In the genomic region with DNA sequence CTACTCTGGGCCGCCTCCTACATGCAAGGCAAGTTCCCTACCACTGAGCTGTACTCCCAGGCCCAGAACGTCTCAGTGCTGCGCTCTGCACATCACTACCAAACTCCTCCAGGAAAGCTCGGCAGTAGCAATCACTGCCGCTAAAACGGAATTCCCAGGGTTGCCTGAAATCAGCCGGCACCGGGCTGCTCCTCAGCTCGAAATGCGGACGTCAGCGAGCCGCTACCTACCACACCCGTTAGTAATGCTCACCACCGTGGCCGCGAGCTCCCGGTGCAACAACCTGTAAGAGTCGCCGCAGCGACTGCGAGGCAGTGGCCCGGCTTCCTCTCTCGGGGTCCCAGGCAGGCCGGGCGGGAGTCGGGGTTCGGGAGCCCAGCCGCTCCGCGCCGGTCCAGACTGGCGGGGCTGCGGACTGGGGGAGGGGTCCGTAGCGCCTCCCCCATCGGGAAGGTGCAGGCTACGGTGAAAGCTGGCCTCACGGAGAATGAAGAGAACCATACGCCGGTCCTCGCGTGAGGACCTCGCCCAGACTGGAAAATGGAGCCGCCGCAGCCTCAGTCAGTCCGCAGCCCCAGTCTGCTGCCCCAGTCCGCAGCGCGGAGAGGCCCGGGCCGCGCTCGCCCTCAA, we compare ENCODE assay signal across 8 mouse cellular contexts. TPM values are rescaled to one million over a fixed set of nuclear protein-coding genes. Genes with fewer than 3 reads are reported as not detected.
DNase-seq lines count a peak whose midpoint lies in the region; ATAC-seq and TF ChIP-seq lines count a peak whose summit lies in the region.

No protein-coding gene starts in this region.

- peak overlapping the region; percentile 96 for H3K4me3 ChIP-seq in E14TG2a.4 (replicated peaks; ENCODE audit: low read length)
- H3K4me3 ChIP-seq in bone marrow macrophage, adult 2 months (ENCODE audit: insufficient read depth, low read length): peak overlapping the region; percentile 78
- peak overlapping the region; percentile 80 for H3K4me3 ChIP-seq in forebrain, embryonic 13.5 days
- peak overlapping the region; percentile 91 for H3K4me3 ChIP-seq in lung, postnatal 0 days (ENCODE audit: low read depth, low read length)

- DNase-seq in heart, postnatal 10 days: peak; percentile 75 to 77
- peak; percentile 65 to 79 for DNase-seq in kidney, postnatal 4 days
- peak; percentile 79 for DNase-seq in lung, postnatal 0 days (ENCODE audit: low spot score)
- DNase-seq in ovary, adult 18-20 months (ENCODE audit: low spot score): peak; percentile 23
- peak; percentile 74 to 77 for DNase-seq in thymus, postnatal 36 days

- H3K9ac ChIP-seq in forebrain, embryonic 13.5 days: peak overlapping the region; percentile 96
- peak overlapping the region; percentile 88 for H3K9ac ChIP-seq in lung, postnatal 0 days (replicated peaks; ENCODE audit: low read depth)

- no peak for TF ChIP-seq POLR2A in bone marrow macrophage, adult 2 months (IDR thresholded peaks at IDR 0.05; ENCODE audit: borderline replicate concordance, low read depth, low read length)

- peak overlapping the region; percentile 69 for H3K27ac ChIP-seq in bone marrow macrophage, adult 2 months (ENCODE audit: insufficient read depth, low read depth, low read length)
- peak overlapping the region; percentile 99 for H3K27ac ChIP-seq in forebrain, embryonic 13.5 days
- H3K27ac ChIP-seq in lung, postnatal 0 days (ENCODE audit: low read length): peak overlapping the region; percentile 94

- TF ChIP-seq CTCF in E14TG2a.4 (conservative IDR thresholded peaks at IDR 0.05; ENCODE audit: low read length): no peak
- TF ChIP-seq CTCF in bone marrow macrophage, adult 2 months (IDR thresholded peaks at IDR 0.05; ENCODE audit: low read depth, low read length): 0 out of 2 replicates have a peak, but pooled peaks have one; percentile 18
- TF ChIP-seq CTCF in lung, postnatal 0 days (IDR thresholded peaks at IDR 0.05): no peak; the same call in 1 of the 2 replicates

- ATAC-seq in forebrain, embryonic 13.5 days: peak; percentile 56
- peak; percentile 75 for ATAC-seq in lung, postnatal 0 days

- no peak for TF ChIP-seq EP300 in lung, postnatal 0 days (IDR thresholded peaks at IDR 0.05)

- H3K9me3 ChIP-seq in E14TG2a.4 (ENCODE audit: low read length): no peaks in the 10 kb centered on the region
- H3K9me3 ChIP-seq in forebrain, embryonic 13.5 days (replicated peaks): no peaks in the 10 kb centered on the region
- no peaks in the 10 kb centered on the region for H3K9me3 ChIP-seq in lung, postnatal 0 days (ENCODE audit: low read length)

- peak overlapping the region; percentile 75 for H3K4me2 ChIP-seq in forebrain, embryonic 13.5 days
- H3K4me2 ChIP-seq in lung, postnatal 0 days (replicated peaks; ENCODE audit: low read depth, low read length): peak overlapping the region; percentile 77

- intact Hi-C loops in heart, postnatal 10 days (cut with DNase I): loop anchor here (2.0 to 5.0 kb wide), 3 partner anchors 60 to 82 kb away; a partner anchor contains a TSS

- peaks cover 48% of the 10 kb centered on the region for H3K4me1 ChIP-seq in E14TG2a.4 (replicated peaks; ENCODE audit: low read depth, low read length)
- peaks cover 9% of the 10 kb centered on the region for H3K4me1 ChIP-seq in bone marrow macrophage, adult 2 months (ENCODE audit: control insufficient read depth, insufficient read depth, low read length)
- peaks cover 33% of the 10 kb centered on the region for H3K4me1 ChIP-seq in forebrain, embryonic 13.5 days
- H3K4me1 ChIP-seq in lung, postnatal 0 days (ENCODE audit: insufficient read depth, low read depth, low read length): peaks cover 6% of the 10 kb centered on the region; the same call in 1 of the 2 replicates

- peaks cover 6% of the 10 kb centered on the region for H3K36me3 ChIP-seq in E14TG2a.4 (ENCODE audit: insufficient read depth, low read length)
- peaks cover 4% of the 10 kb centered on the region for H3K36me3 ChIP-seq in forebrain, embryonic 13.5 days (ENCODE audit: poor library complexity, severe bottlenecking)
- H3K36me3 ChIP-seq in lung, postnatal 0 days (ENCODE audit: insufficient read depth, low read length): no peaks in the 10 kb centered on the region

- under 1% methylated on average over 45 of the region's 54 CpGs for WGBS in forebrain, embryonic 13.5 days
- 2% methylated on average over 51 of the region's 54 CpGs for WGBS in lung, postnatal 0 days

- H3K27me3 ChIP-seq in E14TG2a.4 (ENCODE audit: insufficient read depth, low read length): no peaks in the 10 kb centered on the region; the same call in 1 of the 2 replicates
- H3K27me3 ChIP-seq in forebrain, embryonic 13.5 days: no peaks in the 10 kb centered on the region
- H3K27me3 ChIP-seq in lung, postnatal 0 days (replicated peaks; ENCODE audit: insufficient read depth, low read length): no peaks in the 10 kb centered on the region

RNA-seq across cellular contexts. Expression of a gene that starts 0.5 kb away (rescaled TPM):
- 126 and 128 TPM in 2 replicates for polyA plus RNA-seq in bone marrow macrophage, adult 2 months (2012; ENCODE audit: insufficient read depth, insufficient read length, missing spikeins)
- 204 and 230 TPM in 2 replicates for polyA plus RNA-seq in forebrain, embryonic 13.5 days (2015; fragmentation: Nextera tagmentation; extraction: Ambion mirVana)
- 10 to 100 TPM; 35.9 to 36.9 TPM for total RNA-seq in heart, postnatal 10 days (2021)
- 56.3 and 62.5 TPM in 2 replicates for polyA plus RNA-seq in lung, postnatal 0 days (2015; fragmentation: Nextera tagmentation; extraction: Ambion mirVana)

Comparison
In these comparisons a context has a peak if more than half of its experiments do, and no peak if none do; other contexts are left out.
1. Peak in every context shown above with its lines: DNase-seq, ATAC-seq, H3K4me3 ChIP-seq and H3K27ac ChIP-seq.
2. DNase-seq: peak in every context shown above with its lines; median percentile 79 in lung, postnatal 0 days; 76 in heart, postnatal 10 days; 76 in thymus, postnatal 36 days; 72 in kidney, postnatal 4 days; 23 in ovary, adult 18-20 months.